Comparison of ENCODE assay signal across 10 mouse cellular contexts in the genomic region with DNA sequence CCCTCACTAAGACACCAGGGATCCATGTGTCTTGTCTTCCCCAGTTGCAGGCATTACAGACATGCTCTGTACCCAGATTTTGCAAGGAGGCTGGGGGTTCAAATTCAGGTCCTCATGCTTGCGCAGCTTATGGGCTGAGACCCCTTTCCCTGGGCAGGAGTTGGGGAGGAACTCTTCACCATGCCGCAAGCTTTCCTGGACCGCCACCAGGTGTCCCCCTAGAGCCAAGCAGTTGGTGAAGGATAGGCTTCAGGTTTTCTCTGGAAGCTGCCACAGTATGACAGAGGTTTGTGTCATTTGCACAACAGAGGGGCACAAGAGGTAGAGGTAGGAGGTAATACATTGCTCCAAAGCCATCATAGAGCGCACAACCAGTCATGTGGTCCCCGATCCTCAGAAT. TPM values are rescaled to one million over a fixed set of nuclear protein-coding genes. Genes with fewer than 3 reads are reported as not detected.
DNase-seq lines count a peak whose midpoint lies in the region; ATAC-seq and TF ChIP-seq lines count a peak whose summit lies in the region.
"Had no signal": no experiment of that assay in that cellular context is flagged by ENCODE, and none has a peak within 500 bp of the region (broad histone marks: within the 10 kb centered on the region; RNA-seq: fewer than 3 reads in every experiment).

No protein-coding gene starts in this region.

- H3K9me3 ChIP-seq in hindbrain, embryonic 14.5 days (ENCODE audit: control insufficient read depth, low read length) = no peaks in the 10 kb centered on the region
- no peaks in the 10 kb centered on the region for H3K9me3 ChIP-seq in hindbrain, embryonic 16.5 days (ENCODE audit: control insufficient read depth, low read length)
- no peaks in the 10 kb centered on the region for H3K9me3 ChIP-seq in midbrain, embryonic 14.5 days (ENCODE audit: control insufficient read depth, low read length)
- H3K9me3 ChIP-seq: hindbrain, embryonic 15.5 days; midbrain, embryonic 12.5 days had no signal

- H3K4me2 ChIP-seq in hindbrain, embryonic 14.5 days (replicated peaks) = no peak overlapping the region
- H3K4me2 ChIP-seq in hindbrain, embryonic 16.5 days (ENCODE audit: low read length) = no peak overlapping the region
- H3K4me2 ChIP-seq in midbrain, embryonic 14.5 days (ENCODE audit: low read length) = no peak overlapping the region
- H3K4me2 ChIP-seq: hindbrain, embryonic 15.5 days; midbrain, embryonic 12.5 days had no signal

- no peak overlapping the region for H3K27ac ChIP-seq in hindbrain, embryonic 14.5 days
- no peak overlapping the region for H3K27ac ChIP-seq in hindbrain, embryonic 16.5 days (ENCODE audit: low read depth, low read length)
- H3K27ac ChIP-seq in testis, adult 2 months (ENCODE audit: control insufficient read depth, insufficient read depth, low read depth, low read length) = no peak overlapping the region
- no peak overlapping the region for H3K27ac ChIP-seq in midbrain, embryonic 14.5 days (replicated peaks; ENCODE audit: low read depth, low read length)
- H3K27ac ChIP-seq: hindbrain, embryonic 15.5 days; midbrain, embryonic 12.5 days had no signal

- no peak for TF ChIP-seq POLR2A in testis, adult 2 months (IDR thresholded peaks at IDR 0.05; ENCODE audit: control insufficient read depth, low read depth, low read length)

- DNase-seq in hindbrain, embryonic 14.5 days (ENCODE audit: low spot score) = peak; percentile 53
- no peak for DNase-seq in testis, postnatal 14 days (ENCODE audit: low spot score)
- DNase-seq in embryo, embryonic 11 days = peak; percentile 64
- peak; percentile 77 for DNase-seq in midbrain, embryonic 14.5 days
- no peak for DNase-seq in spleen, adult 18-20 months
- DNase-seq in urinary bladder, postnatal 10 days (ENCODE audit: low spot score) = no peak

- H3K4me3 ChIP-seq in hindbrain, embryonic 14.5 days (replicated peaks; ENCODE audit: low read length) = no peak overlapping the region
- H3K4me3 ChIP-seq in hindbrain, embryonic 16.5 days (ENCODE audit: low read length) = no peak overlapping the region
- H3K4me3 ChIP-seq in testis, adult 2 months (ENCODE audit: control insufficient read depth, low read depth, low read length) = no peak overlapping the region
- H3K4me3 ChIP-seq in midbrain, embryonic 14.5 days (replicated peaks; ENCODE audit: low read depth, low read length) = no peak overlapping the region
- H3K4me3 ChIP-seq: hindbrain, embryonic 15.5 days; midbrain, embryonic 12.5 days had no signal

- no peaks in the 10 kb centered on the region for H3K36me3 ChIP-seq in hindbrain, embryonic 14.5 days (replicated peaks; ENCODE audit: control insufficient read depth, insufficient read depth)
- H3K36me3 ChIP-seq in hindbrain, embryonic 16.5 days (ENCODE audit: control insufficient read depth, insufficient read depth, low read length) = no peaks in the 10 kb centered on the region
- no peaks in the 10 kb centered on the region for H3K36me3 ChIP-seq in testis, adult 2 months (ENCODE audit: control insufficient read depth, insufficient read depth, low read length)
- H3K36me3 ChIP-seq in midbrain, embryonic 14.5 days (ENCODE audit: control insufficient read depth, insufficient read depth, low read length) = no peaks in the 10 kb centered on the region
- H3K36me3 ChIP-seq: hindbrain, embryonic 15.5 days; midbrain, embryonic 12.5 days had no signal

- no peak for ATAC-seq in hindbrain, embryonic 14.5 days (ENCODE audit: low FRiP score)
- ATAC-seq in hindbrain, embryonic 16.5 days = no peak
- ATAC-seq in midbrain, embryonic 14.5 days (ENCODE audit: low FRiP score, low TSS enrichment) = no peak

- WGBS in hindbrain, embryonic 14.5 days = 32% methylated on average over 5 of the region's 5 CpGs
- WGBS in hindbrain, embryonic 16.5 days = 38% methylated on average over 5 of the region's 5 CpGs
- WGBS in midbrain, embryonic 14.5 days = 45% methylated on average over 5 of the region's 5 CpGs

- H3K9ac ChIP-seq in hindbrain, embryonic 14.5 days = no peak overlapping the region
- no peak overlapping the region for H3K9ac ChIP-seq in hindbrain, embryonic 16.5 days (ENCODE audit: low read depth, low read length)
- no peak overlapping the region for H3K9ac ChIP-seq in midbrain, embryonic 14.5 days (replicated peaks; ENCODE audit: low read length)
- H3K9ac ChIP-seq: hindbrain, embryonic 15.5 days; midbrain, embryonic 12.5 days had no signal

- TF ChIP-seq CTCF in testis, adult 2 months (IDR thresholded peaks at IDR 0.05; ENCODE audit: control insufficient read depth, insufficient read depth, insufficient replicate concordance, low read depth, low read length) = peak; percentile 31; the same call in 1 of the 2 replicates

- no peaks in the 10 kb centered on the region for H3K27me3 ChIP-seq in hindbrain, embryonic 14.5 days (ENCODE audit: control insufficient read depth, insufficient read depth, low read length)
- H3K27me3 ChIP-seq in hindbrain, embryonic 16.5 days (replicated peaks; ENCODE audit: control insufficient read depth, insufficient read depth, low read length) = no peaks in the 10 kb centered on the region
- no peaks in the 10 kb centered on the region for H3K27me3 ChIP-seq in testis, adult 2 months (ENCODE audit: control insufficient read depth, insufficient read depth, low read length)
- no peaks in the 10 kb centered on the region for H3K27me3 ChIP-seq in midbrain, embryonic 14.5 days (ENCODE audit: control insufficient read depth, insufficient read depth, low read length)
- H3K27me3 ChIP-seq: midbrain, embryonic 12.5 days had no signal

- H3K4me1 ChIP-seq in hindbrain, embryonic 14.5 days (replicated peaks; ENCODE audit: control insufficient read depth, insufficient read depth, low read length) = no peaks in the 10 kb centered on the region
- no peaks in the 10 kb centered on the region for H3K4me1 ChIP-seq in hindbrain, embryonic 16.5 days (ENCODE audit: control insufficient read depth, insufficient read depth, low read depth, low read length)
- H3K4me1 ChIP-seq in testis, adult 2 months (ENCODE audit: control insufficient read depth, insufficient read depth, low read length) = 0 out of 2 replicates have a peak, but pooled peaks cover 3% of the 10 kb centered on the region
- H3K4me1 ChIP-seq in midbrain, embryonic 14.5 days (ENCODE audit: control insufficient read depth, insufficient read depth, low read length) = no peaks in the 10 kb centered on the region
- H3K4me1 ChIP-seq: hindbrain, embryonic 15.5 days; midbrain, embryonic 12.5 days had no signal

RNA-seq across cellular contexts. Expression of a gene that starts 28.3 kb away (rescaled TPM):
- polyA plus RNA-seq in hindbrain, embryonic 14.5 days (2014; fragmentation: Nextera tagmentation; extraction: Ambion mirVana) = 0.12 and 0.19 TPM in 2 replicates
- 0.47 and 0.53 TPM in 2 replicates for polyA plus RNA-seq in hindbrain, embryonic 16.5 days (2015; fragmentation: Nextera tagmentation; extraction: Ambion mirVana)
- polyA plus RNA-seq in testis, adult 2 months (2012; rRNA removed) = 247 and 266 TPM in 2 replicates
- 0.20 and 0.38 TPM in 2 replicates for polyA plus RNA-seq in midbrain, embryonic 14.5 days (2014; fragmentation: Nextera tagmentation; extraction: Ambion mirVana)

Comparison
In these comparisons a context has a peak if more than half of its experiments do, and no peak if none do; other contexts are left out.
1. DNase-seq: peak in hindbrain, embryonic 14.5 days (single experiment), embryo, embryonic 11 days (single experiment) and midbrain, embryonic 14.5 days (single experiment); none in testis, postnatal 14 days (single experiment), spleen, adult 18-20 months (0 of 2) and urinary bladder, postnatal 10 days (single experiment).
2. RNA of a gene that starts 28.3 kb away (polyA plus RNA-seq): 247 to 266 TPM in testis, adult 2 months; 0.47 to 0.53 TPM in hindbrain, embryonic 16.5 days, 0.20 to 0.38 TPM in midbrain, embryonic 14.5 days and 0.12 to 0.19 TPM in hindbrain, embryonic 14.5 days; every median in the first group is over 100 times any median in the second.